In genomic region chr2:76648666-76649141, GRCm38 (mm10) we compare ENCODE assay signal across 8 mouse cellular contexts. TPM values are rescaled to one million over a fixed set of nuclear protein-coding genes. Genes with fewer than 3 reads are reported as not detected.
DNase-seq lines count a peak whose midpoint lies in the region; ATAC-seq lines count a peak whose summit lies in the region.

No protein-coding gene starts in this region.

- H3K36me3 ChIP-seq in kidney, embryonic 14.5 days (ENCODE audit: control insufficient read depth, insufficient read depth, low read length), result no peaks in the 10 kb centered on the region; the same call in 1 of the 2 replicates
- no peaks in the 10 kb centered on the region for H3K36me3 ChIP-seq in embryonic facial prominence, embryonic 15.5 days
- peaks cover 7% of the 10 kb centered on the region for H3K36me3 ChIP-seq in limb, embryonic 13.5 days

- DNase-seq in kidney, postnatal 14 days, result no peak
- DNase-seq in R1 (ENCODE audit: low read depth, low spot score) (peak; percentile 72), adipocyte (ENCODE audit: low spot score) (no peak)
- DNase-seq in neural tube, embryonic 10.5 days (ENCODE audit: extremely low spot score, low spot score), result peak; percentile 63
- DNase-seq in kidney, postnatal 36 days, result no peak

- peak overlapping the region; percentile 68 for H3K4me3 ChIP-seq in kidney, embryonic 14.5 days (ENCODE audit: low read length)
- peak overlapping the region; percentile 70 for H3K4me3 ChIP-seq in embryonic facial prominence, embryonic 15.5 days (replicated peaks)
- peak overlapping the region; percentile 65 for H3K4me3 ChIP-seq in limb, embryonic 13.5 days

- peak overlapping the region; percentile 49 for H3K4me2 ChIP-seq in kidney, embryonic 14.5 days (replicated peaks; ENCODE audit: low read depth, low read length)
- H3K4me2 ChIP-seq in embryonic facial prominence, embryonic 15.5 days (replicated peaks), result peak overlapping the region; percentile 74
- peak overlapping the region; percentile 80 for H3K4me2 ChIP-seq in limb, embryonic 13.5 days (replicated peaks)

- peaks cover 13% of the 10 kb centered on the region for H3K4me1 ChIP-seq in kidney, embryonic 14.5 days (ENCODE audit: control insufficient read depth, insufficient read depth, low read length)
- peaks cover 15% of the 10 kb centered on the region for H3K4me1 ChIP-seq in embryonic facial prominence, embryonic 15.5 days
- H3K4me1 ChIP-seq in limb, embryonic 13.5 days, result peaks cover 15% of the 10 kb centered on the region

- peak; percentile 39 for ATAC-seq in kidney, embryonic 14.5 days (ENCODE audit: low FRiP score, low TSS enrichment)
- no peak for ATAC-seq in embryonic facial prominence, embryonic 15.5 days (ENCODE audit: insufficient number of reproducible peaks, low FRiP score, low TSS enrichment, low read depth)
- ATAC-seq in limb, embryonic 13.5 days (ENCODE audit: low FRiP score, low read depth), result peak; percentile 35; the same call in 1 of the 2 replicates

- peak overlapping the region; percentile 60 for H3K9ac ChIP-seq in kidney, embryonic 14.5 days (ENCODE audit: low read depth, low read length)
- H3K9ac ChIP-seq in embryonic facial prominence, embryonic 15.5 days, result no peak overlapping the region
- H3K9ac ChIP-seq in limb, embryonic 13.5 days, result peak overlapping the region; percentile 63

- peak overlapping the region; percentile 84 for H3K27ac ChIP-seq in kidney, embryonic 14.5 days (ENCODE audit: low read depth, low read length)
- peak overlapping the region; percentile 84 for H3K27ac ChIP-seq in embryonic facial prominence, embryonic 15.5 days (replicated peaks)
- peak overlapping the region; percentile 75 for H3K27ac ChIP-seq in limb, embryonic 13.5 days

- 33% methylated on average over 13 of the region's 13 CpGs for WGBS in kidney, embryonic 14.5 days
- 29% methylated on average over 13 of the region's 13 CpGs for WGBS in embryonic facial prominence, embryonic 15.5 days
- WGBS in limb, embryonic 13.5 days, result 32% methylated on average over 13 of the region's 13 CpGs

- no peaks in the 10 kb centered on the region for H3K27me3 ChIP-seq in kidney, embryonic 14.5 days (ENCODE audit: control insufficient read depth, insufficient read depth, low read length)
- no peaks in the 10 kb centered on the region for H3K27me3 ChIP-seq in embryonic facial prominence, embryonic 15.5 days
- no peaks in the 10 kb centered on the region for H3K27me3 ChIP-seq in limb, embryonic 13.5 days

- no peaks in the 10 kb centered on the region for H3K9me3 ChIP-seq in kidney, embryonic 14.5 days (ENCODE audit: control insufficient read depth, low read length)
- no peaks in the 10 kb centered on the region for H3K9me3 ChIP-seq in embryonic facial prominence, embryonic 15.5 days (replicated peaks)
- no peaks in the 10 kb centered on the region for H3K9me3 ChIP-seq in limb, embryonic 13.5 days

RNA-seq across cellular contexts. Expression of gene Pjvk, which starts 0.4 kb away (rescaled TPM):
- polyA plus RNA-seq in kidney, embryonic 14.5 days (2014; fragmentation: Nextera tagmentation; extraction: Ambion mirVana), result 1.2 and 1.9 TPM in 2 replicates
- 0.59 TPM in 1 of 2 replicates, not detected in the other for polyA plus RNA-seq in embryonic facial prominence, embryonic 15.5 days (2015; fragmentation: Nextera tagmentation; extraction: Ambion mirVana)
- 0.59 and 0.69 TPM in 2 replicates for polyA plus RNA-seq in limb, embryonic 13.5 days (2015; fragmentation: Nextera tagmentation; extraction: Ambion mirVana)

RNA-seq across cellular contexts. Expression of gene Prkra, which starts 0.9 kb away (rescaled TPM):
- polyA plus RNA-seq in kidney, embryonic 14.5 days (2014; fragmentation: Nextera tagmentation; extraction: Ambion mirVana), result 89.4 and 94.3 TPM in 2 replicates
- 53.2 and 56.7 TPM in 2 replicates for polyA plus RNA-seq in embryonic facial prominence, embryonic 15.5 days (2015; fragmentation: Nextera tagmentation; extraction: Ambion mirVana)
- polyA plus RNA-seq in limb, embryonic 13.5 days (2015; fragmentation: Nextera tagmentation; extraction: Ambion mirVana), result 73.4 and 80.7 TPM in 2 replicates

RNA-seq across cellular contexts. Expression of gene Fkbp7, which starts 24.2 kb away (rescaled TPM):
- polyA plus RNA-seq in kidney, embryonic 14.5 days (2014; fragmentation: Nextera tagmentation; extraction: Ambion mirVana), result 57.5 and 73.4 TPM in 2 replicates
- 126 and 129 TPM in 2 replicates for polyA plus RNA-seq in embryonic facial prominence, embryonic 15.5 days (2015; fragmentation: Nextera tagmentation; extraction: Ambion mirVana)
- polyA plus RNA-seq in limb, embryonic 13.5 days (2015; fragmentation: Nextera tagmentation; extraction: Ambion mirVana), result 103 and 113 TPM in 2 replicates

RNA-seq across cellular contexts. Expression of gene Plekha3, which starts 26.4 kb away (rescaled TPM):
- polyA plus RNA-seq in kidney, embryonic 14.5 days (2014; fragmentation: Nextera tagmentation; extraction: Ambion mirVana), result 14.9 and 15.3 TPM in 2 replicates
- polyA plus RNA-seq in embryonic facial prominence, embryonic 15.5 days (2015; fragmentation: Nextera tagmentation; extraction: Ambion mirVana), result 10.6 and 11.5 TPM in 2 replicates
- polyA plus RNA-seq in limb, embryonic 13.5 days (2015; fragmentation: Nextera tagmentation; extraction: Ambion mirVana), result 9.6 and 11.7 TPM in 2 replicates

Comparison
In these comparisons a context has a peak if more than half of its experiments do, and no peak if none do; other contexts are left out.
1. DNase-seq: peak in R1 (single experiment) and neural tube, embryonic 10.5 days (single experiment); none in kidney, postnatal 14 days (single experiment), adipocyte (single experiment) and kidney, postnatal 36 days (0 of 2).
2. Peak in every context shown above with its lines, with median percentiles within 50 percentile points of each other: H3K27ac ChIP-seq, H3K4me2 ChIP-seq and H3K4me3 ChIP-seq.